Mouse (Mus musculus) forebrain, embryonic 13.5 days (tissue): ENCODE data around the gene Hoxc12. TPM values are rescaled to one million over a fixed set of nuclear protein-coding genes. Genes with fewer than 3 reads are reported as not detected.

Source experiments
- ATAC-seq: fragments of 200-750 bp; cut with Nextera tagmentation; 2 replicates; pipeline ENCODE4 v1.8.0; 2017
- H3K27ac ChIP-seq: fragments of 300-500 bp; sonication (generic); 2 replicates; pipeline ENCODE4 v1.5.1; 2015; ENCODE audit warnings: inconsistent platforms, mild to moderate bottlenecking, moderate library complexity
- H3K27me3 ChIP-seq: fragments of 300-500 bp; sonication (generic); 2 replicates; pipeline ENCODE4 v1.6.1; 2015; ENCODE audit warnings: mild to moderate bottlenecking, inconsistent platforms
- H3K36me3 ChIP-seq: fragments of 300-500 bp; sonication (generic); 2 replicates; pipeline ENCODE4 v1.6.1; 2015; ENCODE audit warnings: mild to moderate bottlenecking, inconsistent platforms; ENCODE audit not compliant: poor library complexity, severe bottlenecking
- H3K4me1 ChIP-seq: fragments of 300-500 bp; sonication (generic); 2 replicates; pipeline ENCODE4 v1.6.1; 2015; ENCODE audit warnings: inconsistent platforms
- H3K4me2 ChIP-seq: fragments of 300-500 bp; sonication (generic); 2 replicates; pipeline ENCODE4 v1.6.1; 2015; ENCODE audit warnings: inconsistent platforms, mild to moderate bottlenecking, moderate library complexity
- H3K4me3 ChIP-seq: fragments of 300-500 bp; sonication (generic); 2 replicates; pipeline ENCODE4 v1.5.1; 2015; ENCODE audit warnings: mild to moderate bottlenecking, inconsistent platforms
- H3K9ac ChIP-seq: fragments of 300-500 bp; sonication (generic); 2 replicates; pipeline ENCODE4 v1.6.1; 2015; ENCODE audit warnings: mild to moderate bottlenecking, inconsistent platforms
- H3K9me3 ChIP-seq: fragments of 300-500 bp; sonication (generic); replicated peaks from 2 replicates; pipeline ENCODE4 v1.6.1; 2016; ENCODE audit warnings: inconsistent platforms
- WGBS: fragments of 180-500 bp; shearing (Covaris S2); methylation state at CpG from one replicate; pipeline ENCODE4 v1.1.7; 2015; 5-methylcytosine and 5-hydroxymethylcytosine counted together
- microRNA-seq: library from miRNA; unstranded; fragments of <30 nt; microRNA quantifications from one replicate; pipeline ENCODE4, GENCODE M21; 2016
- polyA plus RNA-seq: library from polyadenylated mRNA; unstranded; fragments of >200 nt; fragmentation: Nextera tagmentation; extraction: Ambion mirVana; gene quantifications from 2 replicates; pipeline ENCODE4 v1.2.1, GENCODE M21; 2015

Hoxc12 gene
- polyA plus RNA-seq, 1 experiment from 2014 or later, result not detected

- peaks cover 8% of the 10 kb centered on the region for H3K4me1 ChIP-seq
- no peaks in the 10 kb centered on the region for H3K36me3 ChIP-seq
- H3K4me3 ChIP-seq, result 0 out of 2 replicates have a peak overlapping the region, but pooled peaks have one; percentile 22
- H3K27me3 ChIP-seq, result peaks cover 100% of the 10 kb centered on the region
- H3K4me2 ChIP-seq, result peak overlapping the region; percentile 41
- ATAC-seq, result no peak
- 1% methylated on average over 14 of the region's 14 CpGs for WGBS
- no peaks in the 10 kb centered on the region for H3K9me3 ChIP-seq
- no peak overlapping the region for H3K9ac ChIP-seq
- no peak overlapping the region for H3K27ac ChIP-seq
These were observed 44.4 kb downstream of the Hoxc12 start for GRCm38 (mm10) chr15:102980912-102981311.

GRCm38 (mm10) chr15:102981379-102982288, 45.1 kb downstream of the Hoxc12 start:
- Histone ChIP-seq H3K36me3 (no peaks in the 10 kb centered on the region), H3K4me3 (peak overlapping the region; percentile 22), H3K27me3 (peaks cover 100% of the 10 kb centered on the region), H3K9me3 (no peaks in the 10 kb centered on the region), H3K9ac (no peak overlapping the region), H3K27ac (no peak overlapping the region), H3K4me2 (peak overlapping the region; percentile 41), H3K4me1 (peaks cover 8% of the 10 kb centered on the region)
- no peak for ATAC-seq
- under 1% methylated on average over 88 of the region's 88 CpGs for WGBS

- no peak overlapping the region for H3K9ac ChIP-seq
- H3K27me3 ChIP-seq, result peaks cover 100% of the 10 kb centered on the region
- no peak for ATAC-seq
- no peak overlapping the region for H3K4me3 ChIP-seq
- H3K36me3 ChIP-seq, result no peaks in the 10 kb centered on the region
- no peak overlapping the region for H3K4me2 ChIP-seq
- peaks cover 8% of the 10 kb centered on the region for H3K4me1 ChIP-seq
- WGBS, result under 1% methylated on average over 12 of the region's 12 CpGs
- no peaks in the 10 kb centered on the region for H3K9me3 ChIP-seq
- H3K27ac ChIP-seq, result no peak overlapping the region
These were observed 47.2 kb downstream of the Hoxc12 start for GRCm38 (mm10) chr15:102983716-102984115.

GRCm38 (mm10) chr15:102984521-102984920, 48.0 kb downstream of the Hoxc12 start:
- WGBS, result 0% methylated on average over 10 of the region's 10 CpGs
- Histone ChIP-seq H3K36me3 (no peaks in the 10 kb centered on the region), H3K9me3 (no peaks in the 10 kb centered on the region), H3K4me3 (no peak overlapping the region), H3K4me2 (no peak overlapping the region), H3K27ac (no peak overlapping the region), H3K9ac (no peak overlapping the region), H3K27me3 (peaks cover 100% of the 10 kb centered on the region), H3K4me1 (peaks cover 8% of the 10 kb centered on the region)
- no peak for ATAC-seq

- Histone ChIP-seq H3K27ac (no peak overlapping the region), H3K4me2 (no peak overlapping the region), H3K27me3 (peaks cover 100% of the 10 kb centered on the region), H3K4me1 (peaks cover 8% of the 10 kb centered on the region), H3K9me3 (no peaks in the 10 kb centered on the region), H3K4me3 (no peak overlapping the region), H3K9ac (no peak overlapping the region), H3K36me3 (no peaks in the 10 kb centered on the region)
- 1% methylated on average over 3 of the region's 3 CpGs for WGBS
- ATAC-seq, result no peak
These were observed 48.4 kb downstream of the Hoxc12 start for GRCm38 (mm10) chr15:102984925-102985324.

DNA sequence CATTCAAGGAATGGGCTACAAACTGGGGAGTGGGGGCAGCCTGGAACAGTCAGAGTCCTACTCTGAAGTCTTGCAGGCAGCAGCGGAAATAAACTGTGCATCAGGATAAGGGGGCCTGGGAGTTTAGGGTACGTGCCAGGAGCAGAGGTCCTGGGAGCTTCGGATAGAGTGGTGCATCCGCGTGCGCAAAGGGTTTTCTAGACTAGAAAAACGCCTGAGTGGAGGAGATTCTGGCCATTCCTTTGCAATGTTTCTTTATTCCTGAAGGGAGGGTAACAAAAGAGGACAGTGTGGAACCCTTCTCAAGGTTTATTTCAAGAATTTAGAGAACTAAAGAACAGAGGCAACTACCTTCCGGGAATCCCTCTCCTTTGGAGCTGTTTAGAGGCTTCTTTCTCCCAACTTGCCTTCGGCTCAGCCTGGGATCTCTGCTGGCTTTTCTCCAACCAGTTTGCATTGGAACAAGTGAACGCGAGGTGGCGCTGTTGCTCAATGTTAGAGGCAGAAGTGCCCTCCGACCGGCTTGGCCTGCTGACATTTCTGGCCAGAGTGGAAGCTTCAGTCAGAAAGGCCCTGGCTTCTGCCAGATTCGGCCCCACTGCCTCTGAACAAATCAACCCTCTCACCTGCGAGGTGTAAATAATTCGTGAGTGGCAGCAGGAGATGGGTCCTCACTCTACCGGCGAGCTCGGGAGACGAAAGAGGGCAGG, 50.7 kb downstream of the Hoxc12 start:
- Histone ChIP-seq H3K27me3 (peaks cover 99% of the 10 kb centered on the region), H3K4me3 (no peak overlapping the region), H3K9ac (no peak overlapping the region), H3K9me3 (no peaks in the 10 kb centered on the region), H3K4me2 (no peak overlapping the region), H3K4me1 (no peaks in the 10 kb centered on the region; the same call in 1 of the 2 replicates), H3K36me3 (no peaks in the 10 kb centered on the region), H3K27ac (no peak overlapping the region)
- WGBS, result 3% methylated on average over 21 of the region's 21 CpGs
- no peak for ATAC-seq

- Histone ChIP-seq H3K4me3 (no peak overlapping the region), H3K27me3 (peaks cover 99% of the 10 kb centered on the region), H3K9ac (no peak overlapping the region), H3K27ac (no peak overlapping the region), H3K4me2 (no peak overlapping the region), H3K9me3 (no peaks in the 10 kb centered on the region), H3K4me1 (no peaks in the 10 kb centered on the region), H3K36me3 (no peaks in the 10 kb centered on the region)
- no peak for ATAC-seq
- 10% methylated on average over 5 of the region's 5 CpGs for whole genome bisulfite sequencing
These were observed 51.5 kb downstream of the Hoxc12 start for GRCm38 (mm10) chr15:102988078-102988477.

Small RNA genes within 50 kb of the gene (microRNA-seq; reads per million reads assigned to microRNA genes)
- gene Mir196a-2, result not detected

Other genes starting within 250 kb of the Hoxc12 start
- gene Calcoco1, start 214.6 kb upstream of the Hoxc12 start, polyA plus RNA-seq, result 45.0 and 48.7 TPM in 2 replicates
- gene Hoxc13, start 15.7 kb upstream of the Hoxc12 start, polyA plus RNA-seq, result not detected in 2 replicates
- not detected in 2 replicates for gene Hoxc11, start 17.7 kb downstream of the Hoxc12 start, polyA plus RNA-seq
- not detected in 2 replicates for gene Hoxc10, start 30.0 kb downstream of the Hoxc12 start, polyA plus RNA-seq
- not detected in 2 replicates for gene Hoxc5, start 30.7 kb downstream of the Hoxc12 start, polyA plus RNA-seq
- gene Hoxc9, start 39.7 kb downstream of the Hoxc12 start, polyA plus RNA-seq, result not detected in 2 replicates
- not detected in 2 replicates for gene Hoxc8, start 53.9 kb downstream of the Hoxc12 start, polyA plus RNA-seq
- gene Hoxc6, start 61.5 kb downstream of the Hoxc12 start, polyA plus RNA-seq, result not detected in 2 replicates
- not detected in 2 replicates for gene Hoxc4, start 82.2 kb downstream of the Hoxc12 start, polyA plus RNA-seq
- gene Smug1, start 230.3 kb downstream of the Hoxc12 start, polyA plus RNA-seq, result 24.4 and 27.3 TPM in 2 replicates